Comparison of ENCODE assay signal across 8 mouse cellular contexts in genomic region chr2:31263746-31264378, GRCm38 (mm10). TPM values are rescaled to one million over a fixed set of nuclear protein-coding genes. Genes with fewer than 3 reads are reported as not detected.
DNase-seq lines count a peak whose midpoint lies in the region; ATAC-seq and TF ChIP-seq lines count a peak whose summit lies in the region.

No protein-coding gene starts in this region.

- peaks cover 8% of the 10 kb centered on the region; the same call in 1 of the 2 replicates for H3K36me3 ChIP-seq in forebrain, embryonic 12.5 days (replicated peaks)
- peaks cover 11% of the 10 kb centered on the region for H3K36me3 ChIP-seq in heart, embryonic 13.5 days
- no peaks in the 10 kb centered on the region for H3K36me3 ChIP-seq in kidney, embryonic 16.5 days (ENCODE audit: insufficient read depth, low read length)
- no peaks in the 10 kb centered on the region; the same call in 1 of the 2 replicates for H3K36me3 ChIP-seq in limb, embryonic 14.5 days (ENCODE audit: control insufficient read depth, insufficient read depth, low read length)

- peaks cover 68% of the 10 kb centered on the region for H3K4me1 ChIP-seq in forebrain, embryonic 12.5 days
- H3K4me1 ChIP-seq in heart, embryonic 13.5 days: peaks cover 88% of the 10 kb centered on the region
- H3K4me1 ChIP-seq in kidney, embryonic 16.5 days (ENCODE audit: insufficient read depth, low read length): peaks cover 75% of the 10 kb centered on the region
- peaks cover 28% of the 10 kb centered on the region for H3K4me1 ChIP-seq in limb, embryonic 14.5 days (ENCODE audit: control insufficient read depth, insufficient read depth, low read length)

- peak overlapping the region; percentile 3; the same call in 1 of the 2 replicates for H3K9ac ChIP-seq in forebrain, embryonic 12.5 days
- H3K9ac ChIP-seq in heart, embryonic 13.5 days: peak overlapping the region; percentile 65
- H3K9ac ChIP-seq in kidney, embryonic 16.5 days (replicated peaks; ENCODE audit: low read length): peak overlapping the region; percentile 44
- H3K9ac ChIP-seq in limb, embryonic 14.5 days (ENCODE audit: low read depth, low read length, severe bottlenecking): peak overlapping the region; percentile 29; the same call in 1 of the 2 replicates

- no peak for TF ChIP-seq POLR2A in limb, embryonic 14.5 days (IDR thresholded peaks at IDR 0.05; ENCODE audit: borderline replicate concordance, extremely low read depth, insufficient read depth, insufficient read length)

- H3K9me3 ChIP-seq in forebrain, embryonic 12.5 days: no peaks in the 10 kb centered on the region
- no peaks in the 10 kb centered on the region for H3K9me3 ChIP-seq in heart, embryonic 13.5 days
- no peaks in the 10 kb centered on the region for H3K9me3 ChIP-seq in kidney, embryonic 16.5 days (ENCODE audit: low read length)
- no peaks in the 10 kb centered on the region for H3K9me3 ChIP-seq in limb, embryonic 14.5 days (ENCODE audit: control insufficient read depth, low read length)

- DNase-seq in lung, adult 18-20 months: peak; percentile 28 to 45
- DNase-seq in lung, postnatal 25 days (ENCODE audit: low spot score): no peak
- peak; percentile 90 for DNase-seq in limb, embryonic 14.5 days (ENCODE audit: low spot score)
- peak; percentile 66 for DNase-seq in ovary, postnatal 36 days (ENCODE audit: low spot score)
- no peak for DNase-seq in spleen, adult 18-20 months

- peak overlapping the region; percentile 76 for H3K27ac ChIP-seq in forebrain, embryonic 12.5 days
- H3K27ac ChIP-seq in heart, embryonic 13.5 days (replicated peaks): peak overlapping the region; percentile 90
- peak overlapping the region; percentile 75 for H3K27ac ChIP-seq in kidney, embryonic 16.5 days (ENCODE audit: low read length)
- H3K27ac ChIP-seq in limb, embryonic 14.5 days (replicated peaks; ENCODE audit: low read depth, low read length): peak overlapping the region; percentile 48; the same call in 1 of the 2 replicates

- WGBS in forebrain, embryonic 12.5 days: 48% methylated on average over 10 of the region's 10 CpGs
- WGBS in heart, embryonic 13.5 days: 30% methylated on average over 10 of the region's 10 CpGs
- 35% methylated on average over 10 of the region's 10 CpGs for WGBS in kidney, embryonic 16.5 days
- WGBS in limb, embryonic 14.5 days: 30% methylated on average over 10 of the region's 10 CpGs

- no peak overlapping the region for H3K4me3 ChIP-seq in forebrain, embryonic 12.5 days (replicated peaks)
- H3K4me3 ChIP-seq in heart, embryonic 13.5 days: no peak overlapping the region
- H3K4me3 ChIP-seq in kidney, embryonic 16.5 days (ENCODE audit: low read length): no peak overlapping the region
- no peak overlapping the region for H3K4me3 ChIP-seq in limb, embryonic 14.5 days (replicated peaks; ENCODE audit: low read length)

- no peak; the same call in 1 of the 2 replicates for ATAC-seq in forebrain, embryonic 12.5 days (ENCODE audit: low FRiP score)
- 0 out of 2 replicates have a peak, but pooled peaks have one; percentile 22 for ATAC-seq in heart, embryonic 13.5 days (ENCODE audit: extremely low read depth, insufficient number of reproducible peaks, low FRiP score, low TSS enrichment)
- no peak for ATAC-seq in kidney, embryonic 16.5 days (ENCODE audit: low FRiP score, low TSS enrichment)
- 0 out of 2 replicates have a peak, but pooled peaks have one; percentile 14 for ATAC-seq in limb, embryonic 14.5 days (ENCODE audit: low FRiP score, low read depth)

- peak overlapping the region; percentile 25; the same call in 1 of the 2 replicates for H3K4me2 ChIP-seq in forebrain, embryonic 12.5 days
- H3K4me2 ChIP-seq in heart, embryonic 13.5 days: peak overlapping the region; percentile 45
- H3K4me2 ChIP-seq in kidney, embryonic 16.5 days (replicated peaks; ENCODE audit: low read depth, low read length): 0 out of 2 replicates have a peak overlapping the region, but pooled peaks have one; percentile 4
- no peak overlapping the region for H3K4me2 ChIP-seq in limb, embryonic 14.5 days (replicated peaks; ENCODE audit: low read depth, low read length, severe bottlenecking)

- H3K27me3 ChIP-seq in forebrain, embryonic 12.5 days: no peaks in the 10 kb centered on the region
- H3K27me3 ChIP-seq in heart, embryonic 13.5 days (replicated peaks): no peaks in the 10 kb centered on the region
- no peaks in the 10 kb centered on the region for H3K27me3 ChIP-seq in kidney, embryonic 16.5 days (ENCODE audit: insufficient read depth, low read length)
- H3K27me3 ChIP-seq in limb, embryonic 14.5 days (ENCODE audit: control insufficient read depth, insufficient read depth, low read length): no peaks in the 10 kb centered on the region

RNA-seq across cellular contexts. Expression of gene Ncs1, which starts 18.2 kb away (rescaled TPM):
- polyA plus RNA-seq in forebrain, embryonic 12.5 days (2016; fragmentation: Nextera tagmentation; extraction: Ambion mirVana): 65.3 and 70.0 TPM in 2 replicates
- 36.3 and 39.4 TPM in 2 replicates for polyA plus RNA-seq in heart, embryonic 13.5 days (2015; fragmentation: Nextera tagmentation; extraction: Ambion mirVana)
- 37.9 and 41.5 TPM in 2 replicates for polyA plus RNA-seq in kidney, embryonic 16.5 days (2015; fragmentation: Nextera tagmentation; extraction: Ambion mirVana)
- polyA plus RNA-seq in limb, embryonic 14.5 days (2012; rRNA removed): 20.5 and 27.3 TPM in 2 replicates
- polyA plus RNA-seq in limb, embryonic 14.5 days (2014; fragmentation: Nextera tagmentation; extraction: Ambion mirVana): 45.1 and 46.2 TPM in 2 replicates

RNA-seq across cellular contexts. Expression of gene Hmcn2, which starts 50.4 kb away (rescaled TPM):
- 0.08 and 0.09 TPM in 2 replicates for polyA plus RNA-seq in forebrain, embryonic 12.5 days (2016; fragmentation: Nextera tagmentation; extraction: Ambion mirVana)
- 1.1 and 1.2 TPM in 2 replicates for polyA plus RNA-seq in heart, embryonic 13.5 days (2015; fragmentation: Nextera tagmentation; extraction: Ambion mirVana)
- 0.24 and 0.34 TPM in 2 replicates for polyA plus RNA-seq in kidney, embryonic 16.5 days (2015; fragmentation: Nextera tagmentation; extraction: Ambion mirVana)
- polyA plus RNA-seq in limb, embryonic 14.5 days (2012; rRNA removed): 0.56 and 0.70 TPM in 2 replicates
- polyA plus RNA-seq in limb, embryonic 14.5 days (2014; fragmentation: Nextera tagmentation; extraction: Ambion mirVana): 0.12 and 0.23 TPM in 2 replicates

Comparison
In these comparisons a context has a peak if more than half of its experiments do, and no peak if none do; other contexts are left out.
1. DNase-seq: peak in lung, adult 18-20 months (2 of 2), limb, embryonic 14.5 days (single experiment) and ovary, postnatal 36 days (single experiment); none in lung, postnatal 25 days (single experiment) and spleen, adult 18-20 months (0 of 2).
2. ATAC-seq: peak in heart, embryonic 13.5 days (single experiment) and limb, embryonic 14.5 days (single experiment); none in forebrain, embryonic 12.5 days (single experiment) and kidney, embryonic 16.5 days (single experiment).
3. H3K9ac ChIP-seq: peak in every context shown above with its lines; median percentile 65 in heart, embryonic 13.5 days; 44 in kidney, embryonic 16.5 days; 29 in limb, embryonic 14.5 days; 3 in forebrain, embryonic 12.5 days.
4. Peak in every context shown above with its lines, with median percentiles within 50 percentile points of each other: H3K27ac ChIP-seq.